ENCODE assay signal across 28 mouse cellular contexts in the genomic region with DNA sequence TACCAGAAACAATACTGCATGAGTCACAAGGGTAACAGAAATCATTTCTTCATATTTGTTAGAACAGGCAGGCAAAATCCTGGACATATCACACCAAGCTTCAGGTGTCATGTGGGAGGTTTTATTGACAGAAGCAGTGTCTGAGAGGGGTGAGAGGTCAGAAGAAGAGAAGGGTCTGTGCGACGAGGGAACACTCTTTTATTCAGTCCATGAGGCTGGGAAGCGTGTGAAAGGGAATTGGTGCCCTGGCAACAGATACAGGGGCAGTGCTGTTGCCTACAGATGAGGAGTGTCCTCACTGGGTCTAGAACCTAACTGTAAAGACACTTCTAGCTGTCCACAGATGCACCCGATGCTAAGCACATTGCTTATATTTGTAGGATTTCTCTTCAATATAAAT. TPM values are rescaled to one million over a fixed set of nuclear protein-coding genes. Genes with fewer than 3 reads are reported as not detected.
A peak's percentile ranks its signal among the peaks of the same experiment; 100 is the strongest.
DNase-seq lines count a peak whose midpoint lies in the region; ATAC-seq lines count a peak whose summit lies in the region.
"Had no signal": no experiment of that assay in that cellular context is flagged by ENCODE, and none has a peak within 500 bp of the region (broad histone marks: within the 10 kb centered on the region; RNA-seq: fewer than 3 reads in every experiment).

No protein-coding gene starts in this region.

- H3K27ac ChIP-seq in heart, embryonic 11.5 days (ENCODE audit: low read depth, low read length) = no peak overlapping the region
- H3K27ac ChIP-seq in limb, embryonic 13.5 days = no peak overlapping the region
- no peak overlapping the region for H3K27ac ChIP-seq in limb, embryonic 10.5 days
- H3K27ac ChIP-seq in midbrain, embryonic 13.5 days = no peak overlapping the region
- no peak overlapping the region for H3K27ac ChIP-seq in midbrain, embryonic 16.5 days (ENCODE audit: low read length)
- no peak overlapping the region for H3K27ac ChIP-seq in stomach, embryonic 16.5 days (ENCODE audit: low read length)
- H3K27ac ChIP-seq: hindbrain, embryonic 13.5 days; kidney, postnatal 0 days; limb, embryonic 15.5 days; macrophage; midbrain, embryonic 10.5 days; neural tube, embryonic 12.5 days had no signal

- H3K9ac ChIP-seq in heart, embryonic 11.5 days (ENCODE audit: low read depth, low read length) = no peak overlapping the region
- H3K9ac ChIP-seq in limb, embryonic 13.5 days = no peak overlapping the region
- H3K9ac ChIP-seq in midbrain, embryonic 13.5 days (replicated peaks) = no peak overlapping the region
- no peak overlapping the region for H3K9ac ChIP-seq in midbrain, embryonic 16.5 days (ENCODE audit: low read depth, low read length)
- no peak overlapping the region for H3K9ac ChIP-seq in stomach, embryonic 16.5 days (ENCODE audit: low read length)
- H3K9ac ChIP-seq: hindbrain, embryonic 13.5 days; limb, embryonic 15.5 days; neural tube, embryonic 12.5 days had no signal

- WGBS in heart, embryonic 11.5 days (ENCODE audit: insufficient replicate concordance) = 62% methylated on average over 4 of the region's 4 CpGs
- WGBS in limb, embryonic 13.5 days = 66% methylated on average over 4 of the region's 4 CpGs
- 75% methylated on average over 4 of the region's 4 CpGs for WGBS in limb, embryonic 10.5 days
- WGBS in midbrain, embryonic 13.5 days = 68% methylated on average over 4 of the region's 4 CpGs
- WGBS in midbrain, embryonic 16.5 days = 71% methylated on average over 4 of the region's 4 CpGs
- WGBS in stomach, embryonic 16.5 days = 64% methylated on average over 4 of the region's 4 CpGs

- DNase-seq in heart, postnatal 4 days = no peak
- DNase-seq in limb, embryonic 10.5 days (ENCODE audit: low spot score) = no peak
- no peak for DNase-seq in gastrocnemius, postnatal 4 days (ENCODE audit: low spot score in 2 of 2)
- DNase-seq: cerebellum, adult 11 months; cerebellum, adult 9-11 months; gastrocnemius, postnatal 36 days; layer of hippocampus, adult 9-11 months; lung, adult 2 months; retina, postnatal 1 day; thymus, adult 18-20 months; thymus, postnatal 36 days had no signal

- no peaks in the 10 kb centered on the region for H3K36me3 ChIP-seq in heart, embryonic 11.5 days (ENCODE audit: control insufficient read depth, insufficient read depth, low read length)
- no peaks in the 10 kb centered on the region for H3K36me3 ChIP-seq in limb, embryonic 13.5 days
- H3K36me3 ChIP-seq in limb, embryonic 10.5 days = no peaks in the 10 kb centered on the region
- H3K36me3 ChIP-seq in midbrain, embryonic 13.5 days = no peaks in the 10 kb centered on the region
- H3K36me3 ChIP-seq in midbrain, embryonic 16.5 days (ENCODE audit: control insufficient read depth, insufficient read depth, low read length) = no peaks in the 10 kb centered on the region
- H3K36me3 ChIP-seq in stomach, embryonic 16.5 days (ENCODE audit: control insufficient read depth, insufficient read depth, low read length) = no peaks in the 10 kb centered on the region
- H3K36me3 ChIP-seq: hindbrain, embryonic 13.5 days; limb, embryonic 15.5 days; midbrain, embryonic 10.5 days; neural tube, embryonic 12.5 days had no signal

- no peaks in the 10 kb centered on the region for H3K27me3 ChIP-seq in heart, embryonic 11.5 days (ENCODE audit: control insufficient read depth, insufficient read depth, low read length)
- no peaks in the 10 kb centered on the region for H3K27me3 ChIP-seq in limb, embryonic 13.5 days
- H3K27me3 ChIP-seq in limb, embryonic 10.5 days (ENCODE audit: low read depth, poor library complexity, severe bottlenecking) = no peaks in the 10 kb centered on the region
- H3K27me3 ChIP-seq in midbrain, embryonic 13.5 days = no peaks in the 10 kb centered on the region
- H3K27me3 ChIP-seq in midbrain, embryonic 16.5 days (ENCODE audit: control insufficient read depth, insufficient read depth, low read depth, low read length) = no peaks in the 10 kb centered on the region
- no peaks in the 10 kb centered on the region for H3K27me3 ChIP-seq in stomach, embryonic 16.5 days (ENCODE audit: control insufficient read depth, insufficient read depth, low read length)
- H3K27me3 ChIP-seq: hindbrain, embryonic 13.5 days; limb, embryonic 15.5 days; neural tube, embryonic 12.5 days had no signal

- H3K4me3 ChIP-seq in heart, embryonic 11.5 days (ENCODE audit: low read depth, low read length) = no peak overlapping the region
- no peak overlapping the region for H3K4me3 ChIP-seq in limb, embryonic 13.5 days
- H3K4me3 ChIP-seq in limb, embryonic 10.5 days = no peak overlapping the region
- no peak overlapping the region for H3K4me3 ChIP-seq in midbrain, embryonic 13.5 days (replicated peaks)
- no peak overlapping the region for H3K4me3 ChIP-seq in midbrain, embryonic 16.5 days (ENCODE audit: low read depth, low read length)
- no peak overlapping the region for H3K4me3 ChIP-seq in stomach, embryonic 16.5 days (replicated peaks; ENCODE audit: low read length)
- H3K4me3 ChIP-seq: hindbrain, embryonic 13.5 days; limb, embryonic 15.5 days; midbrain, embryonic 10.5 days; neural tube, embryonic 12.5 days had no signal

- H3K4me1 ChIP-seq in heart, embryonic 11.5 days (ENCODE audit: control insufficient read depth, insufficient read depth, low read length) = no peaks in the 10 kb centered on the region
- no peaks in the 10 kb centered on the region for H3K4me1 ChIP-seq in limb, embryonic 13.5 days
- H3K4me1 ChIP-seq in limb, embryonic 10.5 days = no peaks in the 10 kb centered on the region
- no peaks in the 10 kb centered on the region for H3K4me1 ChIP-seq in midbrain, embryonic 13.5 days (replicated peaks)
- H3K4me1 ChIP-seq in midbrain, embryonic 16.5 days (ENCODE audit: control insufficient read depth, insufficient read depth, low read length) = no peaks in the 10 kb centered on the region
- no peaks in the 10 kb centered on the region for H3K4me1 ChIP-seq in stomach, embryonic 16.5 days (ENCODE audit: control insufficient read depth, insufficient read depth, low read length)
- H3K4me1 ChIP-seq: hindbrain, embryonic 13.5 days; limb, embryonic 15.5 days; midbrain, embryonic 10.5 days; neural tube, embryonic 12.5 days had no signal

- H3K4me2 ChIP-seq in heart, embryonic 11.5 days = no peak overlapping the region
- no peak overlapping the region for H3K4me2 ChIP-seq in limb, embryonic 13.5 days (replicated peaks)
- H3K4me2 ChIP-seq in midbrain, embryonic 13.5 days (replicated peaks) = no peak overlapping the region
- no peak overlapping the region for H3K4me2 ChIP-seq in midbrain, embryonic 16.5 days (ENCODE audit: low read length)
- H3K4me2 ChIP-seq in stomach, embryonic 16.5 days (ENCODE audit: low read depth, low read length) = no peak overlapping the region
- H3K4me2 ChIP-seq: hindbrain, embryonic 13.5 days; limb, embryonic 15.5 days; neural tube, embryonic 12.5 days had no signal

- ATAC-seq in heart, embryonic 11.5 days (replicated peaks; ENCODE audit: insufficient number of reproducible peaks, low FRiP score, low TSS enrichment) = 0 out of 2 replicates have a peak, but pooled peaks have one; percentile 20
- peak; percentile 9; the same call in 1 of the 2 replicates for ATAC-seq in limb, embryonic 13.5 days (ENCODE audit: low FRiP score, low read depth)
- ATAC-seq in midbrain, embryonic 13.5 days = 0 out of 2 replicates have a peak, but pooled peaks have one; percentile 41
- no peak for ATAC-seq in midbrain, embryonic 16.5 days
- ATAC-seq in stomach, embryonic 16.5 days (ENCODE audit: insufficient read depth, low FRiP score) = 0 out of 2 replicates have a peak, but pooled peaks have one; percentile 19
- ATAC-seq: CD4-positive, CD25-positive, alpha-beta regulatory T cell, adult 4 months had no signal

- H3K9me3 ChIP-seq in heart, embryonic 11.5 days (replicated peaks; ENCODE audit: control insufficient read depth, low read length) = peaks cover 45% of the 10 kb centered on the region
- H3K9me3 ChIP-seq in limb, embryonic 13.5 days = peaks cover 56% of the 10 kb centered on the region
- peaks cover 39% of the 10 kb centered on the region for H3K9me3 ChIP-seq in limb, embryonic 10.5 days (replicated peaks)
- H3K9me3 ChIP-seq in midbrain, embryonic 13.5 days = peaks cover 62% of the 10 kb centered on the region
- peaks cover 56% of the 10 kb centered on the region for H3K9me3 ChIP-seq in midbrain, embryonic 16.5 days (replicated peaks; ENCODE audit: control insufficient read depth, low read length, poor library complexity, severe bottlenecking)
- peaks cover 33% of the 10 kb centered on the region for H3K9me3 ChIP-seq in stomach, embryonic 16.5 days (replicated peaks; ENCODE audit: control insufficient read depth, low read length)

RNA-seq across cellular contexts. Expression of a gene that starts 6.8 kb away (rescaled TPM):
- polyA plus RNA-seq in heart, embryonic 11.5 days (2014; fragmentation: Nextera tagmentation; extraction: Ambion mirVana) = 0.14 TPM in 1 of 2 replicates, not detected in the other
- 1 to 10 TPM in 1 of 2 experiments, under 1 TPM in 1; 0.83 to 1.2 TPM for total RNA-seq in heart, postnatal 4 days (2021)
- 0.15 and 0.17 TPM in 2 replicates for polyA plus RNA-seq in limb, embryonic 13.5 days (2015; fragmentation: Nextera tagmentation; extraction: Ambion mirVana)
- polyA plus RNA-seq in limb, embryonic 10.5 days (2016; fragmentation: Nextera tagmentation; extraction: Ambion mirVana) = 0.09 and 0.10 TPM in 2 replicates
- polyA plus RNA-seq in midbrain, embryonic 13.5 days (2015; fragmentation: Nextera tagmentation; extraction: Ambion mirVana) = 0.09 TPM in 1 of 2 replicates, not detected in the other
- polyA plus RNA-seq in midbrain, embryonic 16.5 days (2015; fragmentation: Nextera tagmentation; extraction: Ambion mirVana) = 0.10 and 0.16 TPM in 2 replicates
- not detected in 2 replicates for polyA plus RNA-seq in stomach, embryonic 16.5 days (2015; fragmentation: Nextera tagmentation; extraction: Ambion mirVana)
- total RNA-seq in gastrocnemius, postnatal 4 days (2021) = under 1 TPM in 1 of 2 experiments, not detected in 1; 0.52 TPM
- total RNA-seq: common myeloid progenitor, adult 5-6 weeks had no signal
- polyA plus RNA-seq: CD4-positive, CD25-positive, alpha-beta regulatory T cell, adult 4 months; forebrain, embryonic 11.5 days; heart, postnatal 0 days; large intestine, adult 2 months; lung, adult 2 months; spleen, adult 2 months had no signal

RNA-seq across cellular contexts. Expression of a gene that starts 46.2 kb away (rescaled TPM):
- 4.5 and 6.0 TPM in 2 replicates for polyA plus RNA-seq in heart, embryonic 11.5 days (2014; fragmentation: Nextera tagmentation; extraction: Ambion mirVana)
- total RNA-seq in heart, postnatal 4 days (2021) = 1 to 10 TPM; 4.5 to 5.4 TPM
- 3.0 and 3.5 TPM in 2 replicates for polyA plus RNA-seq in limb, embryonic 13.5 days (2015; fragmentation: Nextera tagmentation; extraction: Ambion mirVana)
- 4.9 and 5.1 TPM in 2 replicates for polyA plus RNA-seq in limb, embryonic 10.5 days (2016; fragmentation: Nextera tagmentation; extraction: Ambion mirVana)
- polyA plus RNA-seq in midbrain, embryonic 13.5 days (2015; fragmentation: Nextera tagmentation; extraction: Ambion mirVana) = 1.9 and 2.0 TPM in 2 replicates
- 1.8 TPM in 2 replicates for polyA plus RNA-seq in midbrain, embryonic 16.5 days (2015; fragmentation: Nextera tagmentation; extraction: Ambion mirVana)
- 1.9 and 2.7 TPM in 2 replicates for polyA plus RNA-seq in stomach, embryonic 16.5 days (2015; fragmentation: Nextera tagmentation; extraction: Ambion mirVana)
- 1 to 10 TPM; 2.8 to 3.1 TPM for total RNA-seq in gastrocnemius, postnatal 4 days (2021)
